Mouse (Mus musculus) gastrocnemius, postnatal 10 days (tissue): ENCODE data around the gene Snx17. TPM values are rescaled to one million over a fixed set of nuclear protein-coding genes. Genes with fewer than 3 reads are reported as not detected.

Experiments used
- DNase-seq: peaks from one replicate; pipeline ENCODE4 v3.0.0; 2021; ENCODE audit warnings: mixed read lengths
- long read RNA-seq, 2 experiments: library from polyadenylated mRNA; stranded (forward); transcript quantifications; one replicate each; pipeline ENCODE4 v2.0.0; 2021
- total RNA-seq, 2 experiments: library from RNA; stranded (reverse); gene quantifications; 2 replicates each; pipeline ENCODE4 v1.2.3; 2021

Snx17 gene
- total RNA-seq: 10 to 100 TPM; 57.8 to 58.4 TPM
- long read RNA-seq, experiment 1, transcript Snx17-201 (15 exons, 2,018 nt): major isoform, 68 of 92 reads
- long read RNA-seq, experiment 1, partial matches to known transcripts: 12 of 92 reads
- long read RNA-seq, experiment 1, other reads (novel, unspliced or antisense): 10 of 92 reads
- long read RNA-seq, experiment 2, transcript Snx17-201 (15 exons, 2,018 nt): major isoform, 72 of 89 reads
- long read RNA-seq, experiment 2, partial matches to known transcripts: 4 of 89 reads
- long read RNA-seq, experiment 2, other reads (novel, unspliced or antisense): 12 of 89 reads

GRCm38 (mm10) chr5:31192939-31193630 is at the start of gene Snx17, which contains the start of gene Eif2b4:
Snx17 (plus strand) TSS chr5:31193227.
Eif2b4 (minus strand) TSS chr5:31193430.
- peak; percentile 98 for DNase-seq

DNA sequence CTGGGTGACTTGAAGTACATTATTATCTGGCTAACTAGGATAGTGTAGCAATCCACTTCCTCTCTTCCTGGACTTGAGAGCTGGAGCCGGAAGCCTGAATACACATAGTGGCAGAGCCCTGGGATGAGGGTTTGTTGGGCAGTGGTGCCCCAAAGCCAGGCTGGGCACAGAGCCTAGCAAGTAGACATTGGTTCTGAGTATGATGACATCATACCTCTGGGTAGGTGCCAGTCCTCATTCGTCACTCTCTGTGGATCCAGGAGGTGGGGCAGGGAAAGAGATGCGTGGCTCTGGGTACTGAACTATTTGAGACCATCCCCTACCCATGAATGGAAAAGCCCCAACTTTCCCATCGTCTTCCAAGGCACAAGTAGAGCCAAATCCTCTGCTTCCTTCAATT is 43.2 kb upstream of the Snx17 start:
- DNase-seq: no peak

GRCm38 (mm10) chr5:31151746-31152145 is 41.3 kb upstream of the Snx17 start:
- no peak for DNase-seq

GRCm38 (mm10) chr5:31153516-31154151 is 39.4 kb upstream of the Snx17 start:
- peak; percentile 41 for DNase-seq

DNA sequence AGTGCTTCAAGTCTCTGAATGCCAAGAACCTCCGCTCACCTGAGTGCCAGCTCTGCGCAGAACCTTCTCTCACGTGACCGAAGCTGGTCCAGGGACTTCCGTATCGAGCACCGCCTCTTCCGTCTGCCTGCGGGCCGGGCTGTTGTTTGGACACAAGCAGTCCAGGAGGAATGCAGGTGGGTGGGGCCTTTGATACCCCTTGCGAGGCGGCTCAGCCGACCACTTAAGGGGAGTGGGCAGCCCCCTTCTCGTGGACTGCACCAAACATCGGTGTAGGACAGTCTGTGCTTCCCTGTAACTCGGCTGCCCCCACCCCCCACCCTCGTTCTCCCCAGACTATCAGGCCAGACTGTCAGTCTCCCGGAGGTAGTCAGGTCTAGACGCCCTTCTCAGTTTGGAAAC is 38.9 kb upstream of the Snx17 start, which contains the start of gene Mpv17:
Gene Mpv17 (minus strand): TSS at position 100 of the 402 bp plus-strand sequence.
- peak; percentile 74 for DNase-seq

- DNase-seq: no peak
These were observed 30.6 kb upstream of the Snx17 start for GRCm38 (mm10) chr5:31162462-31162861.

DNA sequence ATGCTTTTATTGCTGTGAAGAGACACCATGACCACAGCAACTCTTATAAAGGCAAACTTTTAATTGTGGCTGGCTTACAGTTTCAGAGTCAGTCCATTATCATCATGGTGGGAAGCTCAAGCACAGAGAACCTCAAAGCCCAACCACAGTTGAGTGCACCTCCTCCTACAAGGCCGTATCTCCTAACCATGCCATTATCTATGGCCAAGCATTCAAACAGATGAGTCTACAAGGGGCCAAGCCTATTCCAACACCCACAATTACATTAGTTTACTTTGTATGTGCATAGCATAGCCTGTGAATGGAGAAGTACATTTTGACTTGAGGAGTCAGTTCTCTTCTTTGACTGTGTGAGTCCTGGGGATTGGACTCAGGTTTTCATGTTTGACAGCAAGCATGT is 28.1 kb upstream of the Snx17 start:
- no peak for DNase-seq

- no peak for DNase-seq
These were observed 24.4 kb upstream of the Snx17 start for GRCm38 (mm10) chr5:31168630-31169029.

DNA sequence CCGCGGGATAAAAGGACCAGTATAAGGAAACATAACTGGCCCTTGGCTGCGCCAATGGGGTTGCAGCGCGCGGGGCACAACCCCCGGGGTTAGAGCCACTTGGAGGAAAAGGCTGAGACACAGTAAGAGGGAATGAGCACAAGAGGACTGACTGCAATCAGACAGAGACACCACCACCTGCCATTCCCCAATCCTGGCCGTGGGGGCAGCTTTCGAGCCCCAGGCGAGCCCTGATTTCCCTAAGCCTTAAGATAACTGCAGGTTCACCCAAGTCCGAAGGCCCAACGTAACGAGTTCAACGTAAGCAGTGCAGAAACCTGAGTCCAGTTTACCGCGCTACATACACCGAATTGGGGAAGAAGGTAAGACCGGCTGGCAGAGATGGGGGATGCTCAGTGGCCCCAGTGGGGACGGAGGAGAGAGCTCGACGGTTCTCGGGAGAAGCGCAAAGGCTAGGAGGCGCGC is 13.7 kb upstream of the Snx17 start:
- no peak for DNase-seq

DNA sequence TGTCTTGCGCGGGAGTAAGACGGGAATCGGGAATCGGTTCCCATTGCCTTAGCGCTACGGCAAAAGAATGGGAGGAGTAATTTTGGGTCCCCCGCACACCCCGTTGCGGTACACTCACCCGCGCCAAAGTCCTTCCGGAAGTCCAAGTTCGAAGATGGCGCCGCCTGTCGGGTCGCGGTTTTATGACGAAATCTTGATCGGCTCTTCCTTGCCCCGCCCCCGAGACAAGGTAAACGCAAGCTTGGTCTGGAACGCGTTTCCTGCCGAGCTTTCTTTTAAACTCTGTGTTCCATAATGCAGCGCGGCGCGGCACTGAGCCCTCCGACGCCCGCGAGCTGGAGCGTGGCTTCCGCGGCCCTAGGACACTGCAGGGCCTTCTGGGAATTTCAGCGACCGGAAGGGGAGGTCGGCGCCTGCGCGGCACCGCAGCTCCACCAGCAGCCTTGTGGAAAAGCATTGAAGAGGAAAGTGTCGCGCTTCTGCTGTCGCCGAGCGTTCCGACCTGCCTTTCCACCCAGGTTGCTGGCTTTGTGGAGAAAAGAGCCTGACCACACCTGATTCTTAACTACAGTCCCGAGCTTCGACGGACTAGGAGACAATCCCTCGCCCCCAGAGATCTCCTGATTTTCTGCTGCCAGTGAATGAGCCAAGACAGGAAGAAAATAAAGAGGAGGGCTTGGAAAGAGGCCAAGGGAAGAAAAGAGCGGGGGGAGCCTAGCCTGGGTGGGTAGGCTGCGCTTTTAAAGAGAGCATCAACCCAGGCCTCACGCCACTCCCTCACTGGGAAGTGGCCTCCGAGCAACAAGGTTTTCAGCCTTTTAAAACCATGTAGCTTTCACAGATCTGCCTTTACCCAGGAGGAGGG is 13.0 kb upstream of the Snx17 start, which contains the start of the genes Gm29609 and Gtf3c2:
Gene Gm29609 (minus strand): TSS at position 146 of the 865 bp plus-strand sequence.
Gene Gtf3c2 (minus strand): TSS at position 379 of the 865 bp plus-strand sequence.
- peak; percentile 94 for DNase-seq

DNA sequence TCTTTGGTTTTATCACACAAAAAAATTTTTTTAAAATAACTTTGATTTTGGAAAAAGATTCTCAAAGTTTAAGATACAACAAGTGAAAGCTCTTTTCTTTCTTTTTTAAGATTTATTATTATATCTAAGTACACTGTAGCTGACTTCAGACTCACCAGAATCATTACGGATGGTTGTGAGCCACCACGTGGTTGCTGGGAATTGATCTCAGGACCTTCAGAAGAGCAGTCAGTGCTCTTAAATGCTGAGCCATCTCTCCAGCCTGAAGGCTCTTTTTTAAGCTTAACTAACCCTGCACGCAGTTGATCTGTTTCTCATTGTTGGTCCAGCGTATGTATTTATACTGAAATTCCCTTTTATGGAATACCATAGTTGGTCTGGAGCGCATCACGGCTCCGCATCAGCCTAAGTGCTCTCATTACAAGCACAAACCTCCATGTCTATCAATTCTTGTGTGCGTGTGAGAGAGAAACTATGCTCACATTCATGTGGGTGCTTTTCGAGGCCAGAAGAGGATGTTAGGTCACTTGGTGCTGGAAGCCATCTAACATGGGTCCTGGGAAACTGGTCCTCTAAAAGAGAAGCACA is 11.8 kb upstream of the Snx17 start:
- DNase-seq: no peak

- no peak for DNase-seq
These were observed 9.3 kb upstream of the Snx17 start for GRCm38 (mm10) chr5:31183678-31184077.

DNA sequence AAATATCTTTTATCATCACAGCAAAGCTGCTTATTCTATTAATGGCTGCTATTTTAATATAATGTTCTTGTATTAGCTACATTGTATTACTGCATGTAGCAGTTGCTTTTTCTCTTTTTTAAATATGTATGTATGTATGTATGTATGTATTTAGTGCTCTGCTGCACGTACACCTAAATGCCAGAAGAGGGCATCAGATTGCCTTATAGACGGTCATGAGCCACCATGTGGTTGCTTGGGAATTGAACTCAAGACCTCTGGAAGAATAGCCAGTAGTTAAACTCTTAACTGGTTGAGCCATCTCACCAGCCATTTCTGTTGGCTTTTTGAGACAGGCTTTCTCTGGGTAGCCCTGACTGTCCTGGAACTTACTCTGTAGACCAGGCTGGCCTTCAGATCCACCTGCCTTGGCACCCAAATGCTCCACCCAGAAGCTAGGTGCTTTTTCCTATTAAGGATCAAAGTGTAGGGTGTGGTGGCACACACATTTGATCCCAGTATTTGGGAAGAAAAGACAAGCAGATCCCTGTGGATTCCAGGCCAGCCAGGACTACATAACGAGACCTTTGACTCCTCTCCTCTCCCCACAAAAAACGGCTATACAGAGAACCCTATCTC is 4.7 kb upstream of the Snx17 start:
- no peak for DNase-seq

GRCm38 (mm10) chr5:31190201-31190600 is 2.8 kb upstream of the Snx17 start:
- no peak for DNase-seq

- peak; percentile 75 for DNase-seq
These were observed 735 bp upstream of the Snx17 start for GRCm38 (mm10) chr5:31192045-31192938.

DNA sequence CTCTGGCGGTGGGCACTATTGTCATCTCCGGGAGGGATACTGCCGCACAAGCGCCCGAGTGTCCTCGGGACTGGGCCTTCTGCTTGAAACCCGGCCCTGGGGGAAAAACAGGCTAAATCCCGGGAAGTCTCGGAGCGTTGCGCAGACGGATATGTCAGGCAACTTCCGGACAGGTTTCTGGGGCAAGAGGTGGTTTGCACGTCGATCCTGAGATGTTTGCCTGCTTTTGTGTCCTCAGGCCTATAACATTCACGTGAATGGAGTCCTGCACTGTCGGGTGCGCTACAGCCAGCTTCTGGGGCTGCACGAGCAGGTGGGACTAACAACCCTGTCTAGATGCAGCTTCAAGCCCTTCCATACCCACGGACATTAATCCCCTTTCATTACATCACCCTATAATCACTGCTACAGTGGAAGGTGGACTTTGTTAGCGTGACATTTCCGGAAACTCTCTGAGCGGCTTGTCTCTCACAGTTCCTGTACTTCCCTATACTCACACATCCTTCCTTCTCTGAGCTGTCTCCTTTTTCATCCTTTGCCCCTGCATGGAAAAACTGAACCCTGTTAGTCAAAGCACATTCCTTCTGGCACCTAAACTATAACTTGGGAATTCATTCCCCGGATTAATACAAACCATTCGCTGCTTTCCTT is 729 bp downstream of the Snx17 start:
- DNase-seq: no peak

- peak; percentile 3 for DNase-seq
These were observed 1.8 kb downstream of the Snx17 start for GRCm38 (mm10) chr5:31194486-31195485.

DNA sequence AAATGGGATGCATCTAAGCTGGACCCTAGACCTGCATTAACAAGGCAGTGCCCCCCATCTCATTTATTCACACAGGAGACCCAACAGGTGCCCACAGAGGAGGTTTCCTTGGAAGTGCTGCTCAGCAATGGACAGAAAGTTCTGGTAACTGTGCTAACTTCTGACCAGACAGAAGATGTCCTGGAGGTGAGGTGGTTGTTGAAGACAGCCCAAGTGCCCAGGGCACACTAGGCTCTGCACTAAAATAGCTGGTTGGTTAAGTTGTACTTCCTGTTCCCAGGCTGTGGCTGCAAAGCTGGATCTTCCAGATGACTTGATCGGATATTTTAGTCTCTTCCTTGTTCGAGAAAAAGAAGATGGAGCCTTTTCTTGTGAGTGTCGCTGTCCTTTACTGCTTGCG is 2.6 kb downstream of the Snx17 start:
- DNase-seq: no peak
